Mouse (Mus musculus): ENCODE results near the gene Mark4.

DNA sequence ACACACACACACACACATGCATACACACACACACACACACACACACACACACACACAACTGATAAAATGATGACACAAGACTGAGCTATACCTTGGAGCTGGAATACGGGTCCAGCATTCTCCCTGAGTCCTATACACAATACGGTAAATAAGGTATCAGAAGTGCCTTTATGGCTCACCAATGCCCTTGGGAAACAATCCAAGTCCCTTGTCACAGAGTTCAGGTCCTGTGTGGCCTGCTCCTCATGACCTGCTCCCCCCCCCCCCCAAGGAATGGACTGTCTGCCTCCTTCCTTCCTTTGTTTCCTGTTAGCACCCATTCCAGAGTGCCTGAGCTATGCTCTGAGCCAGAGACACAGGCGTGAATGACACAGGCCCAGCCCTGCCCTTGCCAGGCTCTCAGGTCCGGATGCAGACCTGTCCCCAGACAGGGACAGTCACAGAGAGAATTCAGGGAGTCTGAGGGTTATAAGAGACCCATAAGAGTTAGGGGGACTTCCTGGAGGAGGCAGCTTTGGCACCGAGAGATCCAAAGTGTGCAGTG is 8.1 kb upstream of the Mark4 start:
- no peak for TF ChIP-seq POLR2A (IDR thresholded peaks at IDR 0.05; ENCODE audit: control insufficient read depth, low read depth, low read length)
- TF ChIP-seq CTCF (IDR thresholded peaks at IDR 0.05; ENCODE audit: control insufficient read depth, insufficient read depth, insufficient replicate concordance, low read depth, low read length), result no peak
